Mouse (Mus musculus): Measurements from ENCODE around the gene Car5a.

DNA sequence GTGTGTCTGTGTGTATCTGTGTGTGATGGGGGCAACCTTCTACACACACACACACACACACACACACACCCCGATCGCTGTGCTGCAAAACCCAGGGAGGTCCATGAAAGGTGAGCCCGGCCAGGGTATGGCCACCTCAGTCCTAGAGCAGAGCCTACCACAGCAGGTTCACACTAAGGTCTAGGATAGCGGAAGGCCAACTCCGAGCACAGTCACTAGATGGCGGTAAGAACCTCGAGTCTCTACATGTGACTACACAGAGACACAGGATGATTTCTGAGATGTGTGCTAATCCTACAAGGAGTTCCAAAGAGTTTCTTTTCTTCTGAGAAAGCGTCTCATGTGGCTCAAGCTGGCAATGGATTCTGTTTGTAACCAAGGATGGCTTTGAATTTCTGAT lies 17.4 kb downstream of the Car5a start:
- TF ChIP-seq GATA1 (IDR thresholded peaks at IDR 0.05; ENCODE audit: low read length) (no peak), TAL1 (IDR thresholded peaks at IDR 0.05; ENCODE audit: low read length) (no peak)

All from erythroblast, embryonic 14.5 days (primary cell).